Mouse (Mus musculus) skeletal muscle tissue, adult 2 months (tissue): ENCODE results near the gene Hnf4a.
"Not testable (repeated sequence)": the region's sequence is repeated elsewhere in the genome, so short reads cannot be mapped to it uniquely, and the experiment has no call there.

Experiments
- DNase-seq: peaks from one replicate; pipeline ENCODE4 v3.0.0-alpha.2; 2012; ENCODE audit warnings: low read depth, low spot score

The Hnf4a gene

DNA sequence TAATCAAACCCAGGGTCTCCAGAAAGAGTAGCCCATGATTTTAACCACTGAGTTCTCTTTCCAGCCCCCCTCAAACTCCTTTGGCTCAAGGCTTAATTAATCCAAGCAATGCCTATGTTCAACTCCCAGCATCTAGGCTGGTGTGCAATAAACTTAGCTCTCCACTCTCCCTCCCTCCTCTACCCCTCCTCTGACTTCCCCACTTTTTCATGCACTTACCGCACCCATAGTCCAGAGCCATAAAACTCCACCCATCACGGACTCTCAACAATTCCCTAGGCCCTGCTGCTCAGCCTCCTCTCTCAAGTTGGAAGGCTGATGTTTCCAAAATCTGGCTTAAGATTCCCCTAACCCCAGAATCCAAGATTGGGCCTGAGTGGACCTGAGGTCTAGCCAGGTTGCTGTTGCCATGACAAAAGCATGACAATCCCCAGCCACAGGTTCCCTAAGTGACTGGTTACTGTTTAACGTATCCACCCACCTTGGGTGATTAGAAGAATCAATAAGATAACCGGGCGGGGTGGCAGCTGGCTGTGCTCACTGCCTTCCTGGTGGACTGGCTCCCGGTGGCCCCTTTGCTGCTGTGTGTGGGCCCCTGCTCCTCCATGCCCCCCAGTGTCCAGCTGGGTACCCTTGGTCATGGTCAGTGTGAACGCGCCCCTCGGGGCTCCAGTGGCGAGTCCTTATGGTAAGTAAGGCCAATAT is at the start of gene Hnf4a:
Gene Hnf4a (plus strand): TSS at position 509 of the 705 bp plus-strand sequence.
- DNase-seq = no peak

DNA sequence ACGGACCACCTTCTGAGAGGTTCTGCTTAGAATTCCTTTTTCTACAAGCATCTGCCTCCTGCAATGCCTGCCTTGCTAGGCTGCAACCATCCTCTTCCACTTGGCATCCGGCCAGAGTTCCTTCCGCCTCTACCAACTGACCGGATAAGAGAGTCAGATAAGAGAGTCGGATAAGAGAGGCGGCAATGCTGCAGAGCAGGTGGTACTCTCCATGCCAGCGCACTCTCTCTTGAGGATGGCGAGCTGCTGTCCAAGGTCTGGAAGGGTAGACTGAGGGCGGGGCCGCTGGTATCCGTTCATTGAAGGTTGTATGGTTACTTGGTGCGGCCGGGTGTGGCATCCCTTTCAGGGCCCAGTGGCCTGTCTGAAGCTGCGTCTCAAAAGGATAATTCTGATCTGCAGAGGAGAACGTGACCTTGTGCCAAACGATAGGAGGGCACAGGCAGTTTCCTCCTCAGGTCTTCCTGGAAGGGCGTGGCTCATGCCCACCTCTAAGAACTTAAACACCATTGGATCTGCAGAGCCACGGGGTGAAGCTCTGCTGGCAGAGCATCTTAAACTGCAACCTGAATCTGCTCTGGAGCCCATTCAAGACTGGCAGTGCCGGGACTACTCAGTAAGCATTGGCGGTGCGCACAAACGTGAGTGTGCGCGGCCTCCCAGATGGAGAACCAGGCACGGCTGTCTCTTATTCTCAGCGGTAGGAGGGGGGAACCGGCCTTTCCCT is 47.9 kb upstream of the Hnf4a start:
- DNase-seq = peak; percentile 81

DNA sequence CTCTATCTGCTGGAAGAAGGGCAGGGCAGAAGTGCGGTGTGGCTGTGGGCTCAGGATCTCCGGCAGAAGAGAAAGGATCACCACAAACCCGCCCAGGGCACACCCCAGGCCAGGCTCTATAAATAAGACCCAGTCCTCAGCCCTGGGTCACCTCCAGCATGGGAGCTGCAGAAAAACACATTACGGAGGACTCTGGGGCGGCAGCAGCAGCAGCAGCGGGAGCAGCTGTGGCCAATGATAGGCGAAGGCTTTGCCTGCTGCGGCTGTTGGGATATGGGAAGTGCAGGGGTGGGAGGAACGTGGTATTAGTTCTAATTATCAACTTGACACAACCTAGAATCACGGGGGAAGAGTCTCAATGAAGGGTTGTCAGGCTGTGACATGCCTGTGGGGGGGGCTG is 47.2 kb upstream of the Hnf4a start:
- DNase-seq = peak; percentile 76

DNA sequence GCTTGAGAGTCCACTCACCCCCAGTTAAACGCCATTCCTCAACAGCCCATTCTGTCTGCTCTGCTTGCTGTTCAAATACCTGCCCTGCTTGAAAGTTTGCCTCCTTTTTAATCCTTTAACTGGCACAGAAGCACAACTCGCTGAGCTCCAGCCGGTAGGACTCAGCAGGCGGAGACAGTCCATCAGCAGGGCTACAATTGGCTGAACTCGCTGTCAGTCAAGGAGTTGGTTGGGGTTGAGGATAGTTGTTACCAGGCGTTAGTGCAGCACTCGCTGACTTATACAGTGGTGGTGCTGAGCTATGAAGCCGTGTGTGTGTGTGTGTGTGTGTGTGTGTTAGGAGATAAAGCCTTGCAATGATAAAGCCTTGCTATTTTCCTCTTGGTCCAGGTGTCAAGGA is 46.0 kb upstream of the Hnf4a start:
- DNase-seq = no peak

DNA sequence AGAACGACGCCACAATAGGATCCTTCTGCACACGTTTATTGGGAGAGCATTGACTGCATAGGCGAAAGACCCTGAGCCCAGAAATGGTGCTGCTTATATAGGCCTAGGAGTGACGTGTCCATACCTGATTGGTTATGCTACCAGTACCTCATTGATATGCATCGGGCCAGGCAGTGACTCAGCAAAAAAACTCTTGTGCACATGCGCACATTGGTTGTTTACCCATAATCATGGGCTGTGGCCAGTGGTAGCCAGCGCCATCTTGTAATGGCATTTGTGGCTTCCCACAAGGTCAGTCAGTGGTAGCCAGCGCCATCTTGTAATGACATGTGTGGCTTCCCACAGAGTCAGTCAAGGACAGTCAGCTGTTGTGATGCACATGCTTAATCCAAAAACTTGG is 45.3 kb upstream of the Hnf4a start:
- not testable (repeated sequence) for DNase-seq

DNA sequence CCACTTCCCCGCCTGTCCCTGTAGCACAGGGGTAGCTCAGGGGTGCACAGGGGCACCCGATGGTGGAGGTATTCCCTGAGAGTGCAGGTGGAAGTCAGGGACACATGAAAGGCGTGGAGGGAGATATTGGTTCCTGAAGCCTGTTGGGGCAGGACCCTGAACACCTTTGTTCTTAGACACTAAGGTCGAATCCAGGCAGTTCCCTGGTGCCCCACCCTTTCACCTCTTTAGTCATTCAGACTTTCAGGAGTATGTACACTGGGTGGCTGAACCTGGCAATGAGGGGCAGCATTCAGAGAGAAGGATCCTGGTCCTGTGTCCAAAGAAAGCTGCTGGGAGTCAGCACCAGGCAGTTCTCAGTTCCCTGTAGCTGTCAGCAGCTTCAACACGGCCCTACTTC is 44.2 kb upstream of the Hnf4a start:
- DNase-seq = no peak

DNA sequence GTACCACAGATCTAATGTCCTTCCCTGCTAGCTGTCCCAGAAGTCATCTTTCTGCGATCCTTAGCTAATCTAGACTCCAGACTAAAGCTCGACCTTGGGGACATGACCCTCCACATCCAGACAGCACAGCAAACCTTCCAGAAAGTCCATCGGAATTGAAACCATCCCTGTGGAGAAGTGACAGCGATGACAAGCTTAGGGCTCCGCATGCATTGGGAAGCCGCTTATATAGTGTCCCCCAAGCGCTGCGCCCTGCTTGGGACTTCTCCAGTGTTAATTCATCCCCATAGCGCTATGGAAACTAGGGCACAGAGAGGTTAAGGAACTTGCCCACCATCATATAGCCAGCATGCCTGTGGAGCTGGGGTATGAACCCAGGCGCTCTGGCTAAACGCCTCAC is 43.8 kb upstream of the Hnf4a start:
- DNase-seq = no peak

DNA sequence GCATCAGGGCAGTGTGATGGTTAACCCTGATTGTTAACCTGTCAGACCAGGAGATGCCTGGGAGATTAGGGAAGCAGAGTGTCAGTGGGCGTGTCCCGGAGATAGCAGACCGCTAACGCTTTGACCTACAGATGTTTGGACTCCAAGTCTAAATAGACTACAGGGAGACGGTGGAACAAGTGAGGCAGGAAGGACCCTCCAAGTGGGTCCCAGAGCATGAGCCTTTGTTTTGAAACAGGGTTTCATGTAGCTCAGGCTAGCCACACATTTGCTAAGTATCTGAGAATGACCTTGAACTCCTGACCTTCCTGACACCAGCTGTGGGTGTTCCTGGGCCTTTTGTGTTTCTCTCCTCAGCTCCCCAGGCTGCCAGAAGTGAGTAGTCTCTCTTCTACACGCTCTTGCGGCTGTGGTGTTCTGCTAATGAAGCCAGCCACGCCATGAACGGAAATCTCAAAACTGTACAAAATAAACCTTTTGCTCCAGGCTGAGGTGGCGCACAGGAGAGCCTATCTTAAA is 43.3 kb upstream of the Hnf4a start:
- no peak for DNase-seq

DNA sequence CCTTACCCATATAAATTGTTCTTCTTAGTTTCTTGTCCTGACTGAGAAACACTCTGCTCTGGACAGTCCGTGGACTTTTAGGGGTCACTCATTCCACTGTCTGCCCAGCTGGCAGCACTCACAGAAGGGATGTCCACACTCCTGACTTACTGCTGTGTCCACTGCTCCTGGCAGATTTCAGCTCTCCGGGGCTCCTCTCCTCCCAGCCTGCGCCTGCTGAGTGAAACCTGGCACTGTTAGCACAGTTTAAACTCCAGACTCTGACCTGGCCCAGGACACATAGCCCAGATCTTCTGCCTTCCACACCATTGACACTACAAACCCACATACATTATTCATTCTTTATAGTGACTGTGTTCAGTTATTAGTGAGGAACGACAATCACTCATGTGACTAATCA is 42.6 kb upstream of the Hnf4a start:
- peak; percentile 52 for DNase-seq

DNA sequence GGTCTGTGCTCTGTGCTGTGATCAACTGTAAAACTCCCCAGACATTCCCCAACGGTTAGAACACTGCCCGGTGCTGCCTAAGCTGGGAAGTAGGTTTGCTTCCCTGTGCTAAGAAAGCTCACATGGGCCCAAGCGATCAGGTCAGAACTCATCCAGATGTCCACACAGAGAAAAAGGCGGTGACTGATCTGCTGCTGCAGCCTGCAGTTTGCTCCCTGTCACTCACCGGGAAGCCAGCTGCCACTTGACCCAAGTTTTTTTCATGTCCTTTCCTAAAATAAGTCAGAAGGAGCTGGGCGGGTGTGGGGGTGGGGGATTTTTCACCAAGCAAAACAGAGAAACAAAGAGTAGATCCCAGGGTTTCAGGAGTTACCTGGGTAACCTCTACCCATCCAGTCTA is 42.0 kb upstream of the Hnf4a start:
- peak; percentile 63 for DNase-seq

DNA sequence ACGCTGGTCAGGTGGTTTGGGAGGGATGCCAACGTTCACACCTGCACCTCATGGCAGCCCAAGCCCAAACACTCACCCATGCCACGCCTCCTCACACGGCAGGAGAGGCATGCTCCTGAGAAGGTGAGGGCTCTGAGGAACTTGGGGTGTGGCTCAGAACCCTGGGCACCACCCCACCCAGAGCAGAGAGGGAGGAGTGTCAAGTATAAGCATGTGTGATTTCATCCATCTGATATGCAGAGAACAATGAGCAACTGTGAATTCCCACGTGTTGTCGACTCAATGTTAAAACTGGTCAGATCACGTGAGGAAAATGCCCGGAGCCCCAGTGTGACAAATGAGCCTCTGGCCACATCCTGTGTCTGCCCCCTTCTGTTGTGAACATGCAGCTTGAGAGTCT is 39.8 kb upstream of the Hnf4a start:
- DNase-seq = no peak

DNA sequence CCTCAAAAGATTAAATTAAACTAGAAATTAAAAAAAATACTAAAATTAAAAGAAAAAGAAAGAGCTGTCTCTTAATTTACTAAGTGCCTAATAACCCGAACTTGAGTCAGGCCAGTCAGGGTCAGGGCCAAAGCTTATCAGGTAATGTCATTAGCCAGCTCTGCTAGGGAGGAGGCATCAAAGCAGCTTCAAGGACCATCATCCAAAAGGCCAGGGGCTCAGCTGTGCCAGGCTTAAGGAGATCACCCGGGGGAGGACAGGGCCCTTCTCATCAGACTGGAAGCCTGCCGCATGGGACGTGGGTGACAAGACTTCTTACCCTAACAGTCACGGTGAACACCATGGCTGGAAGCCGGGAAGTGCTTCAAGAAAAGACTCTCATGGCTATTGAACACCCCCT is 39.0 kb upstream of the Hnf4a start:
- DNase-seq = no peak

DNA sequence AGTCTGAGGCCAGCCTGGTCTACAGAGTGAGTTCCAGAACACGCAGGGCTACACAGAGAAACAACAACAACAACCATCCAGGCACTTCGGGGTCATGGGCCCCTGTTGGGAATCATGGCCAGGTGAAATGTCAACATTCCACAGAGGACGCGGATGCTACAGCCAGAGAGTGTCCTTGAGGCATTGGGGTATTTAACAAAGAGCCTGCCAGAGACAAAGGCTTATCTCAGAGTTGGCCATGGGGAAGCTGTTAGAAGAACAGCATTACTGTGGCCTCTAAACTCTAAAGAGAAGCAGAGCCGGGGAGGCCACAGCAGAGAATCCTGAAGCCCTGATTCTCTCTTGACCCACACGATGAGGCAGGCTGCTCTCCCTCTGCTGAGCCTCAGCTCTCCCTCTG is 37.7 kb upstream of the Hnf4a start:
- DNase-seq = no peak

DNA sequence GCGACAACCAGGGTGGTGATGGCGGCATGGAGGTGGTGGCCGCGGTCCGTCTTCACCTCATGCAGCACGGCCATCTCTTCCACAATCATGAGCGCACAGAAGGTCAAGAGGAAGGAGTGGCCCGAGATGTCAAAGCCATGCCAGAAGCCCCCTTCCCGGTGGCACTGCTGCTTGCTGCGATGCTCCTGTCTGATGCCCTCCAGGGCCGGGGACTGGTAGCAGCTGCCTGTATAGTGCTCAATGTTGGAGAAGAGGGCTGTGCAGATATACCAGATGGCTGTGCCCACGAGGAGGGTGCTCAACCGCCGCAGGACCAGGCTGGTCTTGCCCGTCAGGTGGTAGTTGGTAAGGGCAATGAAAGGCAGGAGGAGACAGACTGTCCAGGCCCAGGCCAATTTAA is 36.9 kb upstream of the Hnf4a start:
- DNase-seq = no peak

DNA sequence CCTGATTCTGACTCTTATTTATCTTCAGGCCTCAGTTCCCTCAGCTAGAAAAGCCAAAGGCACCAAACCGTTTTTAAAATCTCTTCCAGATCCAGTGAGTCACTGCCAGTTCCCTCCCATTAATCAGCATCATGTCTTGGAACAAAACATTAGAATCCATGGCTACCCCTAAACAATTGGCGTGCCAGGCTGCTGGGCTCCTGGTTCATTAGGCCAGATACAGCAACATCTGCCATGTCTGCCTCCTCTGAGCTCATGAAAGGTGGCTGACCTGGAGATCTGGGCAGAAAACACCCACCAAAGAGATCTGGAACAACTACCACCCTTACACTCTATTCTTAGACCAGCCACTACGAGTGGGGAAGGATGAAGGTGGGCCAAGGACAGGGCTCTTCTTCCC is 35.5 kb upstream of the Hnf4a start:
- DNase-seq = peak; percentile 40

DNA sequence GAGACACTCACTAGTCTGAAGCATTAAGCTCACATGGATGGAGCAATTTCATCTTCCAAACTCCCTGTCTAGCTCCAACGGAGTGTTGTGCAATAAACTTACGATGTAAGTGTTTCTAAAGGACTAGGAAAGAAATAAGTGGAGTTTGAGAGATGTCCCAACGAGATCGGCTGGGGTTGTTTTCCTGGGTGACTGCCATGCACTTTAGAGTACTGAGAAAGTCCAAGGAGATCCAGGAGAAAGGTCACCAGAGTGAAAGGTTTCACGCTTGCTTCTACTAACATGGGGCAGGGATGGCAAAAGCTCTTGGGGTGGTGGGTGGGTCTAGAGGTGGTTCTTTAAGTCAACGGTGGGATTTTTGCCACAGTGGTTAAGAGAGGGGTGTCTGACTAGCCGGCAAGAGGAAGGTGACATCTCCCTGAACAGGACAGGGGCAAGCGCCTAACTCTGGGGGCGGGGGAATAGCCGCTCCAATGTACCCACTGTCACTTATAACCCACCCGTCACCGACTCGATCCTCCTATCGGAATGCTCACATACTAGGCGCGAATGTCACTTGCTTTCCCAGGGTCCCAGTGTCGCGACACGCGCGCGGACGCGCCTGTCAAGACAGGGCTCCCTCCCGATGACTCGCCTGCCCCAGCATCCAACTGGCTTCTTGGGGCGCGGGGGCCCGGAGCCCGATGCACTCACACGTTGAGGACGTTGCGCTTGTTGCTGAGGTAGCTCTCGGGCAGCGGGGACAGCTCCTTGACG is 34.7 kb upstream of the Hnf4a start:
- DNase-seq = peak; percentile 53

DNA sequence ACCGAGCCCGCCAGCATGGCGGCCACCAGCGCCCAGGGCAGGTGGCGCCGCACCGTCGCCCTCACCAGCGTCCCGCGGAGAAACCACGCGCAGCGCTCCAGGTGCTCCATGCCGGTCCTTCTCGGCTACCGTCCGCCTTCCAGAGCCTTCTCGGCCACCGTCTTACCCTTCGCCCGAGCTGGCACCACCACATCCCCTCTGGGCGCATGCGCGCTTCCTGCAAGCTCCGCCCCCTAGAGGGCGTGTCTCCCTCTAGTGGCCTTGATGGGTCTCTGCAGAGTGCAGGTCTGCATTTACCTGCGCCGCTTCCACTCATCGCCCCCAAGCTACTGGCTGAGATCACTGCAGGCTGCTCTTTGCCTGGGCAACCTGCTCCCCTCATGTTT is 34.1 kb upstream of the Hnf4a start, which contains the start of gene Fitm2:
Gene Fitm2 (minus strand): TSS at position 164 of the 386 bp plus-strand sequence.
- peak; percentile 98 for DNase-seq

DNA sequence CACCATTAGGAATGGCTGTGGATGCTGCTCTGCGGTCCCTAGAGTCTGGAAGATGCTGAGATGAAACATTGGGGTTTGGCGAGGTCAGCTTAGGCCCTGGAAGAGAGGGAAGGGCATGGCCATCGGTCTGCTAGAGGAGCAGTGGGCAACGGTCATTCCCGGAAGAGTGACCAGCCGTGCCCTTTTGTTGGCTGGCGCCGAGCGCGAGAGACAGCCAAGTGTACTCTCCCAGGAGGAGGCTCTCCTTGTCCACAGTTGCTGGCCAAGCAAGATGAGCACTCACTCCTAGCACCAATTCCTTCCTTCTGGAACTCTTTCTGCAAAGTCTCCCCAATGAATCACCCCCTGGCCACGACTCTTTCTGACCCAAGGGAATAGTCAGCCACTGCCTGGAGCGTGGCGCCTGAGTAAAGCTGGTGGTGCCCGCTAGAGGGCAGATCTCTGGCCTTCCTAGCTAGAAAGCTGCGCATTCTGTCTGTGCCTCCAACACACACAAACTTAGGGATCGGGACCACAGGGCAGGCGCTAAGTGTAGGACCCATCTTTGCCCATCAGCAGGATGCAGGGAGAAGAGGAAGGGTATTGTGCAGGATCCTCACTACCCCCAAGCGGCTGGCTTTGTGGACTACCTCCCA is 26.3 kb upstream of the Hnf4a start:
- DNase-seq = no peak

DNA sequence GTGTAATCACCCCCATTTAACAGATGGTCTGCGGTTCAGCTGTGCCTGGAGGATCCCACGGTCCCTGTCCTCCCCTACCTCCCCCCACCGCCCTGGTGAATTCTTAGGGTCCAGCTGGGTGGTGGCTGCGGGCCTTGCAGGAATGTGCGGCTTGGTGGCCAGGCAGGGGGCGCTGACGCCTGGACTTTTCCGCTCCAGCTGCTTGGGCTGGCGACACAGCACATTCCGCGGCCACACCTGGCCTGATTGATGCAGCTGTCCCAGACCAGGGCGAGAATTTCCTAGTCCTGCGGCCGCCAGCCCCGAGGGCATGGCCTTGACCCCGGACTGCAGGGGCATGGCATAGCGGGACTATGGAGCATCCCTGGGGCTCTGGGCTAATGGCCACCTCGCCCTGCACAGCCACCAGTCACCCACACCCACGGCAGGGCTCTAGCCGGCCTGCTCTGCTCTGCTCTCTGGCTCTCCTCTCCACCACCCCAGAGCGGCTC is 25.0 kb upstream of the Hnf4a start:
- DNase-seq = no peak

DNA sequence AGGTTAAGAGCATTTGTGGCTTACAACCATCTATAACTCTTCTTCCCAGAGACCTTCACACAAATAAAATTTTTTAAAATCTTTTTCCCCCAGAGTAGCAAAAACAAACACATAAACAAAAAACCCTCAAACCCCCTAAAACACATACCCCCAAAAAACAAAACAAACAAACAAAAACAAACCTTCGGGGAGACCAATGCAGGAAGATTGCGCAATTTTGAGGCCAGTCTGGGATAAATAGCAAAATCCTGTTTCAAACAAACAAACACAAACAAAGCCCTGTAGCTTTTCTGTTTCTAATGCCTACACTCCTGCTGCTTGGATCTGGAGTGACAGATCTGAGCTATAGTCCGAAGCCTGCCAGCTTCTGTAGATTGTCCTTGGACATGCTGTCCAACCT is 19.2 kb upstream of the Hnf4a start:
- DNase-seq = no peak

DNA sequence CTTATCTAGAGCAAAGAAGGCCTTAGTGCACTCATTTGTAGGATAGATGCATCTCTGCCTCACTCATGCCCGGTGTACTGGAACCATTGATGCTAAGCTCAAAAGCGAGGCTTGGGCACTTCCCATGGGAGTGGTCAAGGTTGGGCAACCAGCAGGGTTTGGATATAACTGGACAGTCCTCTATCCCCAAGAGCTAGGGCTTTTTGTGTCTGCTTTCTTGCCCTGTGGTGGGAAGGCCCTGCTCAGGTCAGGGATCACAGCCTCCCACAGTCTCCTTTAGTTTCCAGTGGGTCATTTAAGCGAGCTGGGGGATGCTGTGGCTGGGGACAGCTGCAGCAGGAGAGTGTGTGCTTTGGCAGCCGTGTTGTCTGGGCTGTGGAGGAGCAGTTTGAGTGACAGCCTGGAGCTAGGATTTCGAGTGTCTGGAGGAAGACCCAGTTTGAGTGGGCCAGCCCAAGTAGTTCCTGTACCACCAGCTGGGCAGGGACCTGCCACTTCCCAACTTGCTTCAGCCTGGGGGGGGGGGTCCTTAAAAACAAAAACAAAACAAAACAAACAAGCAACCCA is 16.8 kb upstream of the Hnf4a start:
- DNase-seq = no peak
